Mouse (Mus musculus): Measurements from ENCODE around the gene Pcsk5. TPM values are rescaled to one million over a fixed set of nuclear protein-coding genes. Genes with fewer than 3 reads are reported as not detected.
A peak's percentile ranks its signal among the peaks of the same experiment; 100 is the strongest.

The Pcsk5 gene
- polyA plus RNA-seq, 1 experiment from 2014 or later, result 7.9 TPM

DNA sequence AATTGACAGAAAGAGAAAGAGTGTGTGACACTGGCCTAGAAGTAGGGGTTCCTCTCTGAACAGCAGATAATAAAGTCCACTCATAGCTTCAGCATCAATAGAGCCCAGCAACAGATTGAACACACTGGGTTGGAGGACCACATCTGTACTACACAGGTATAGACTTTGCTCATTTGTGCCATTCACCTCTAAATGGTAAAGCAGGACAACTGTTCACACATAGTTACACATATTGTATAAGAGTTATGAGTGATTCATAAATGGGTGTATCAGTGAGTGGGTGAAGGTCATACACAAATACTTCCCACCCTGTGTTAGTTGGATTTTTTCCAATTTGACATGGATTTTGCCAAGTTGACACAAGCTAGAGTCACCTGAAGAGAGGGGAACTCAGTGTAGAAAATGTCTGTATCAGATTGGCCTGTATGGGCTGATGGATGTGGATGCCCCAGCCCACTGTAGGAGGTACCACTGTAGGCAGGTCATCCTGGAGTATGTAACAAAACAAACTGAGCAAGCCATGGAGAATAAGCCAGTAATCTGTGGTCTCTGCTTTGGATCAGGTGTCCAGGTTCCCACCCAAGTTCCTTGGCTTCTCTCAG lies 104.7 kb downstream of the Pcsk5 start:
- no peak for ATAC-seq (ENCODE audit: low FRiP score, low TSS enrichment)
- Histone ChIP-seq H3K9ac (replicated peaks; ENCODE audit: low read length) (no peak overlapping the region), H3K36me3 (ENCODE audit: control insufficient read depth, insufficient read depth, low read length) (no peaks in the 10 kb centered on the region), H3K4me1 (ENCODE audit: control insufficient read depth, insufficient read depth, low read length) (no peaks in the 10 kb centered on the region), H3K4me2 (ENCODE audit: low read length) (no peak overlapping the region), H3K27me3 (ENCODE audit: control insufficient read depth, insufficient read depth, low read length) (no peaks in the 10 kb centered on the region), H3K4me3 (replicated peaks; ENCODE audit: low read depth, low read length) (no peak overlapping the region), H3K27ac (replicated peaks; ENCODE audit: low read depth, low read length) (no peak overlapping the region), H3K9me3 (ENCODE audit: control insufficient read depth, low read length) (no peaks in the 10 kb centered on the region)
- no peak for DNase-seq

DNA sequence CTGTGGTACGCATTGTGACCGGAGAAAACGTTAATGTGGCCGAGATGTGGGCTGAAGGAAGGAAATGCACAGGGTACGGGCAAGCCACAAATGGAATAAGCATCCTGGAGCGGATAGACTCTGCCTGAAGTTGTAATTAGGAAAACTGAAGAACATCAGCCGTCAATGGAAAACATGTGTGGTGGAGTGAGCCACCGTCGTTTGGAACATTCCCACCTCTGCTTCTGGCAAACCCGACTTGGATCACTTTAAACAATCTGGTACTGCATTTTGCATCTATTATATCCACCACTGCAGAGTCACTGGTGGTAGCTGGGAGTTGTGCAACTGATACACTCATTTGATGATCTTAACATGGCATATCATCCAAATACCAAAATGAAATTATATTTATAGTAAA lies 120.4 kb downstream of the Pcsk5 start:
- Histone ChIP-seq H3K4me1 (ENCODE audit: control insufficient read depth, insufficient read depth, low read length) (no peaks in the 10 kb centered on the region), H3K27ac (replicated peaks; ENCODE audit: low read depth, low read length) (no peak overlapping the region), H3K4me3 (replicated peaks; ENCODE audit: low read depth, low read length) (no peak overlapping the region), H3K27me3 (ENCODE audit: control insufficient read depth, insufficient read depth, low read length) (no peaks in the 10 kb centered on the region), H3K4me2 (ENCODE audit: low read length) (no peak overlapping the region), H3K9me3 (ENCODE audit: control insufficient read depth, low read length) (no peaks in the 10 kb centered on the region), H3K9ac (replicated peaks; ENCODE audit: low read length) (no peak overlapping the region), H3K36me3 (ENCODE audit: control insufficient read depth, insufficient read depth, low read length) (no peaks in the 10 kb centered on the region)
- WGBS, result 93% methylated on average over 10 of the region's 10 CpGs
- no peak for DNase-seq
- no peak for ATAC-seq (ENCODE audit: low FRiP score, low TSS enrichment)

DNA sequence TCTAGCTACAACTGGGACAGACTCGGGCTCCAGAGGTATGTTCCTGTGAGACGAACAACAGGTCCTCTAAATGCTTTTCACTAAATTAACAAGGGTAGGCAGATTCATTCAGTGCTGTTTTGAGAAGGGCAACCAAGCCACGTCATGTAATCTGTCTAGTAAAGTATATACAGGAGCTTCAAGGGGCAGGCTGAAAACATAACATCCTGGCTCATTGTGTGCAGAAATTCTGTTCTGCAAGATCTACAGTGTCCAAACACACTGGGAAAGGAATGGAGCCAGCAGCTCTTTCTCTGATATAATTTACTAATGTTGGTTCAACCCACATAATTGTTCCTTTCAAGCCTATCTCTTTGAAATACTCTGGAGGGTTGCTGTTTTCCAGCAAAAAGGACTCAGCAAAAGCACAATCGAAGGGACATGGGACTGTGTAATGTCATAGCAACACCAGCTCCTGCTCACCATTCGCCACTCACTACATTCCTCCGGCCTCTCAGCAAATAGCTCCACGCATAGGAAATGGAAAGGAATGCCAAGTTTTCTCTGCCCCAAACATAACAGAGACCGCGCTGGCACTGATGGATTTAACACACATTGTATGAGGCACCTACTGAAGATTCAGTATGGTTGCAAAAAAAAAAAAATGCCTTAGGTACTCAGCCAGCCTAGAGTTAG lies 122.0 kb downstream of the Pcsk5 start:
- H3K4me1 ChIP-seq (ENCODE audit: control insufficient read depth, insufficient read depth, low read length), result no peaks in the 10 kb centered on the region
- H3K4me2 ChIP-seq (ENCODE audit: low read length), result no peak overlapping the region
- H3K27ac ChIP-seq (replicated peaks; ENCODE audit: low read depth, low read length), result no peak overlapping the region
- H3K36me3 ChIP-seq (ENCODE audit: control insufficient read depth, insufficient read depth, low read length), result no peaks in the 10 kb centered on the region
- no peaks in the 10 kb centered on the region for H3K27me3 ChIP-seq (ENCODE audit: control insufficient read depth, insufficient read depth, low read length)
- no peak overlapping the region for H3K4me3 ChIP-seq (replicated peaks; ENCODE audit: low read depth, low read length)
- ATAC-seq (ENCODE audit: low FRiP score, low TSS enrichment) (no peak), DNase-seq (peak; percentile 33)
- H3K9me3 ChIP-seq (ENCODE audit: control insufficient read depth, low read length), result no peaks in the 10 kb centered on the region
- WGBS, result 75% methylated on average over 9 of the region's 9 CpGs
- no peak overlapping the region for H3K9ac ChIP-seq (replicated peaks; ENCODE audit: low read length)

DNA sequence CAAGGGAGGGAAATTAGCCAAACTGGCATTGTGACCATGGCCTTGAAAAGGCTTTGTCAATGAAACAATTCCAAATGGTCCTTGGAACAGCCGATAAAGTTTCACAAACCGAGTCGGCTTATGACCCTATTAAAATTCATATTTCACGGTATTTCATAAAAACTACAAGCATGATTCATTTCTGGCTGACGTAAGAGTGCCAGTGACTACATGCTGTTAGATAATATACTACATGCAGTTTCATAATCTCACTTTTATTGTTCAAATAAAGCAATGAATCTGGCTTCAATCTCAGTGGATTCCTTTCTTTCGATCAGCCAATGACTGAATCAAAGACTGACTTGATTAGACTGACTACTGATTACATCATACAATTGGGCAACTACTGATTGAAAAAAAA lies 145.8 kb downstream of the Pcsk5 start:
- Histone ChIP-seq H3K27me3 (ENCODE audit: control insufficient read depth, insufficient read depth, low read length) (no peaks in the 10 kb centered on the region), H3K4me1 (ENCODE audit: control insufficient read depth, insufficient read depth, low read length) (no peaks in the 10 kb centered on the region), H3K27ac (replicated peaks; ENCODE audit: low read depth, low read length) (no peak overlapping the region), H3K4me3 (replicated peaks; ENCODE audit: low read depth, low read length) (no peak overlapping the region), H3K9ac (replicated peaks; ENCODE audit: low read length) (no peak overlapping the region), H3K9me3 (ENCODE audit: control insufficient read depth, low read length) (no peaks in the 10 kb centered on the region), H3K4me2 (ENCODE audit: low read length) (no peak overlapping the region), H3K36me3 (ENCODE audit: control insufficient read depth, insufficient read depth, low read length) (no peaks in the 10 kb centered on the region)
- WGBS, result 97% methylated on average over 6 of the region's 6 CpGs
- DNase-seq (no peak), ATAC-seq (ENCODE audit: low FRiP score, low TSS enrichment) (no peak)

DNA sequence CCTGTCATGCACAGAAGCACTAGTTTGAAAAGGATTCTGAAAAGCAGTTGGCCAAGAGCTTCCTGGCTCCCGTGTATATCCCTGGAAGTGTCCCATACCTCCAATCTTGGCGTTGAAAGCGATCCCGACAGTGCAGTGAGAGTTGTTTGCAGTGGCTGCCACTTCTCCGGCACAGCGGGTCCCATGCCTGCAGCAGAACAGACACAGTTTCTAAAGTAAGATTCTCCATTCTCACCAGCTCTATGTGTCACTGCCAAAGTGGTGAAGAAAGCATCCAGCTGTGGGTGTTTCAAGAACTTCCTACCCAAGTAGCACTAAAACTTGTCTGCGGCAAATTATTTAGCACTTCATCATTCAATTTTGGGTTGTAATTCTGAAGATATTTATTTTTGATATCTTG lies 159.1 kb downstream of the Pcsk5 start:
- Histone ChIP-seq H3K4me3 (replicated peaks; ENCODE audit: low read depth, low read length) (no peak overlapping the region), H3K36me3 (ENCODE audit: control insufficient read depth, insufficient read depth, low read length) (no peaks in the 10 kb centered on the region), H3K4me2 (ENCODE audit: low read length) (no peak overlapping the region), H3K27ac (replicated peaks; ENCODE audit: low read depth, low read length) (no peak overlapping the region), H3K27me3 (ENCODE audit: control insufficient read depth, insufficient read depth, low read length) (no peaks in the 10 kb centered on the region), H3K4me1 (ENCODE audit: control insufficient read depth, insufficient read depth, low read length) (no peaks in the 10 kb centered on the region), H3K9ac (replicated peaks; ENCODE audit: low read length) (no peak overlapping the region), H3K9me3 (ENCODE audit: control insufficient read depth, low read length) (no peaks in the 10 kb centered on the region; the same call in 1 of the 2 replicates)
- WGBS, result 89% methylated on average over 7 of the region's 7 CpGs
- no peak for ATAC-seq (ENCODE audit: low FRiP score, low TSS enrichment)
- DNase-seq, result no peak

DNA sequence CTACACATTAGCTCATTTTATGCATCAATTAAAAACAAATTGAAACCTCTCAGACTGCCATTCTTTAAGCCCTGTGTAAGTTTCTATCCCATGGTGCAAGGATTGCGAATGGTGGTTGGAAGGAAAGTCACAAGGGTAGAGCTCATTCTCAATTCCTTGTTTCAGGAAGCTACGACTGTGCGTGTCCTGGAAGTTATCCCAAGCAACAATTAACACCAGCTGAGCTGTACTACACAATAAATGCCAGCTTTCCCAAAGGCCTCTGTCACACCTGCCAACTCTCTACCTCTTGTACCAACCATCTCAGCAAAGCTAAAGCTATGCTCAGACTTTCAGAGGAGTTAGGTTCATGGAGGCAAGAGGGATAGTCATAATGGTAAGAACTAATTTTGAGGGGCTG lies 174.8 kb downstream of the Pcsk5 start:
- Histone ChIP-seq H3K27ac (replicated peaks; ENCODE audit: low read depth, low read length) (no peak overlapping the region), H3K36me3 (ENCODE audit: control insufficient read depth, insufficient read depth, low read length) (no peaks in the 10 kb centered on the region), H3K4me1 (ENCODE audit: control insufficient read depth, insufficient read depth, low read length) (no peaks in the 10 kb centered on the region), H3K9ac (replicated peaks; ENCODE audit: low read length) (no peak overlapping the region), H3K27me3 (ENCODE audit: control insufficient read depth, insufficient read depth, low read length) (no peaks in the 10 kb centered on the region), H3K4me2 (ENCODE audit: low read length) (no peak overlapping the region), H3K9me3 (ENCODE audit: control insufficient read depth, low read length) (no peaks in the 10 kb centered on the region), H3K4me3 (replicated peaks; ENCODE audit: low read depth, low read length) (no peak overlapping the region)
- 69% methylated on average over 3 of the region's 3 CpGs for WGBS
- DNase-seq, result no peak
- ATAC-seq (ENCODE audit: low FRiP score, low TSS enrichment), result no peak

DNA sequence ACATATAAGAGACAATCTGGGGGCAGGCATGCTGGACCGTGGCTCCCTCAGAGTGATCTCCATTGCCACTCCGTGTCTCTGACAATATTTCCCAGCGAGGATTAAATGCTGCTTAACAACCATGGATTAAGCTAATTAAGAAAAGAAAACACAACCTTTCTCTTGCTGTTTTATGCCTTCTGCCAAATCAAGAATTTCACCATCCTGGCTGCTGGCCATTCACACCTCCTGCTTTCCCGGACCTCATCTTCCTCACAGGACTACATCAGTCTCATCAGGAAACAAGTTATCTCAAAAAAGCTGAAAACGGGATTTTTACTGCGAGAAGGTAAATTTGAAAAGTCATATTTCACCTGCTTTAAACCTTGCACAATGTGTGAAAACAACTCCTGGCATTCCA lies 175.2 kb downstream of the Pcsk5 start:
- Histone ChIP-seq H3K4me2 (ENCODE audit: low read length) (no peak overlapping the region), H3K9me3 (ENCODE audit: control insufficient read depth, low read length) (no peaks in the 10 kb centered on the region), H3K36me3 (ENCODE audit: control insufficient read depth, insufficient read depth, low read length) (no peaks in the 10 kb centered on the region), H3K27ac (replicated peaks; ENCODE audit: low read depth, low read length) (no peak overlapping the region), H3K4me3 (replicated peaks; ENCODE audit: low read depth, low read length) (no peak overlapping the region), H3K4me1 (ENCODE audit: control insufficient read depth, insufficient read depth, low read length) (no peaks in the 10 kb centered on the region), H3K9ac (replicated peaks; ENCODE audit: low read length) (no peak overlapping the region), H3K27me3 (ENCODE audit: control insufficient read depth, insufficient read depth, low read length) (no peaks in the 10 kb centered on the region)
- WGBS, result 53% methylated on average over 6 of the region's 6 CpGs
- DNase-seq (peak; percentile 8), ATAC-seq (ENCODE audit: low FRiP score, low TSS enrichment) (no peak)

DNA sequence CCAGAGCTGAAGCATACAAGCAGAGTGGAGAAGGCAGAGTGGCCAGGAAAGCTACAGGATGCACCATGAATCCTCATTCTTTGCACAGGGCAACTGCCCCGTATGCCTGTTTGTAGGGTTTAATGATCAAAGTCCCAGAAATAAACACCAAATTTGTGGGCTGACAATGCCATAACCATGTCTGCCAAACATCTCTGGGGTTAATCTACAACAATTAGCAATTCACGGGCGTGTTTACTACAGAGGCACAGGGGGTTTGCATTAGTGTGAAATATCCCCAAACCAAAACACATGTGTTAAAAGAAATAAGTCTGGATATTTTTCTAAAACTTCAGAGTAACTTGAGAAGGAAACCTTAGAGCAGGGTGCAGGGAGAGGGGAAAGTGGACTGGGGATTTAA lies 178.1 kb downstream of the Pcsk5 start:
- Histone ChIP-seq H3K9me3 (ENCODE audit: control insufficient read depth, low read length) (no peaks in the 10 kb centered on the region), H3K27me3 (ENCODE audit: control insufficient read depth, insufficient read depth, low read length) (no peaks in the 10 kb centered on the region), H3K9ac (replicated peaks; ENCODE audit: low read length) (no peak overlapping the region), H3K27ac (replicated peaks; ENCODE audit: low read depth, low read length) (no peak overlapping the region), H3K4me2 (ENCODE audit: low read length) (no peak overlapping the region), H3K4me3 (replicated peaks; ENCODE audit: low read depth, low read length) (no peak overlapping the region), H3K4me1 (ENCODE audit: control insufficient read depth, insufficient read depth, low read length) (no peaks in the 10 kb centered on the region), H3K36me3 (ENCODE audit: control insufficient read depth, insufficient read depth, low read length) (no peaks in the 10 kb centered on the region)
- 89% methylated on average over 3 of the region's 3 CpGs for WGBS
- DNase-seq, result no peak
- no peak for ATAC-seq (ENCODE audit: low FRiP score, low TSS enrichment)

DNA sequence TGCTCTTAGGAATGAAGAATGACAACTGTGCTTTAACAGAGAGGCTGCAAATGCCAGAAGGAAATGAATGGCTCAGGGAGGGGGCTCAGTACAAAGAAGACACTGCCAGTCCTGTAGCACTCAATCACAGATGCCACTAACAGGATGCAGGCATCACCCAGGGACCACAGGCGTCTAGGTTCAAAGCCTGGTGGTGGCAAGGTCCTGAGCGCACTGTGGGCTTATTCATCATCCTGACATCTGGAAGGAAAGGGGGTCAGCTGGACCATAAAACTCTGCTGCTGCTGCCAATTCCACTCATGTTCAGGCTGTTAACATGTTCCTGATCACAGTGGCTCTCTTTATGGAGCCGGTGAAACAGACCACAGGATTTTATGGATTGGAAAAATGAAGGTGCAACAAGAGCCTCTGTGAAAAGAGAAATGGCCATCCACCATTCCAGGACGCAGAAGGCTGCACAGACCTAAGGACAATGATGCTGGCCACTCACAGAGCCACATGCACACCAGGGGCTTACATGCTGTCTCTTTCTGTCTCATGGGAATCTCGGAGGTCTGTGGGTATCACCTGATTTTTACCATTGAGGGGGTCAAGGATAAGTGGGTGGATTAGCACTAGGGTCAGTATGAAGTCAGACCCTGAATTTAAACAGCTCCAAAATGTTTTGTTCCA lies 186.5 kb downstream of the Pcsk5 start:
- Histone ChIP-seq H3K4me2 (ENCODE audit: low read length) (no peak overlapping the region), H3K27me3 (ENCODE audit: control insufficient read depth, insufficient read depth, low read length) (no peaks in the 10 kb centered on the region), H3K4me3 (replicated peaks; ENCODE audit: low read depth, low read length) (no peak overlapping the region), H3K27ac (replicated peaks; ENCODE audit: low read depth, low read length) (no peak overlapping the region), H3K9ac (replicated peaks; ENCODE audit: low read length) (no peak overlapping the region), H3K9me3 (ENCODE audit: control insufficient read depth, low read length) (no peaks in the 10 kb centered on the region), H3K36me3 (ENCODE audit: control insufficient read depth, insufficient read depth, low read length) (no peaks in the 10 kb centered on the region), H3K4me1 (ENCODE audit: control insufficient read depth, insufficient read depth, low read length) (no peaks in the 10 kb centered on the region)
- ATAC-seq (ENCODE audit: low FRiP score, low TSS enrichment), result no peak
- DNase-seq, result peak; percentile 14
- WGBS, result 64% methylated on average over 5 of the region's 5 CpGs
